Mouse (Mus musculus): ENCODE data around the gene Xpr1.

Gene Xpr1

DNA sequence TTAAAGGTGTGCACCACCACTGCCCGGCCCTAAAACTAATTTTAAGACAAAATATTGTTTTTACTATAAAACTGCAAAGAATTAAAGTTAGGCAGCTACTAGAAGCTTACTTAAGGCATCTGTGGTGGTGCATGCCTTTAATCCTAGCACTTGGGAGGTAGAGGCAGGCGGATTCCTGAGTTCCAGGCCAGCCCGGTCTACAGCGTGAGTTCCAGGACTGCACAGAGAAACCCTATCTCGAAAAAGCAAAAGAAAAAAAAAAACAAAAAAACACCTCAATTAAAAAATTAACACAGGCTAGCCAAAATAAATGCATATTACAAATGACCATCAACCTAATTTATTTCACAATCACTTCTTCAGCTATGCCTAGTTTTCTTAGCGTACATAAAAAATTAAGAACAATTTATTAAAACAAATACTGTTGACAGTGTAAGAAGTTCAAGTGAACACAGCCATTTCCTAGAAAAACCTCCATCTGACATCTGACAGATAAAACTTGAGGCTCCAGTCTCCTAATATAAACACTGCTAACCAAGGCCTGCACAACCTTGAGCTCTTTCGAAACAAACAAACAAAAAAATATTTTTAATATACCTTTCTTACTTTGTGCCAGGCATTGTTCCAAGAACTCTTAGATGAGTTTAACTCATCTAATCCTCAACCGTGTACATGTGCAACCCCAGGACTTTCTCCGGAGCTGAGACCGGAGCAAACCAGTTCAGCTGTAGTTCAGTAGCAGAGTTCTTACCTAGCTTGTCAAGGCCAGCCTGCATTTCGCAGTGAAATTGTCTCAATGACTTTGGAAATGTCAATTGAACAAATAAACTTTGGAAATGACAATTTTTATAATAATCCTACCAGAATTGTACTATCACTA is 9.3 kb downstream of the Xpr1 start:
- DNase-seq (ENCODE audit: low read depth, low spot score), result peak; percentile 44

DNA sequence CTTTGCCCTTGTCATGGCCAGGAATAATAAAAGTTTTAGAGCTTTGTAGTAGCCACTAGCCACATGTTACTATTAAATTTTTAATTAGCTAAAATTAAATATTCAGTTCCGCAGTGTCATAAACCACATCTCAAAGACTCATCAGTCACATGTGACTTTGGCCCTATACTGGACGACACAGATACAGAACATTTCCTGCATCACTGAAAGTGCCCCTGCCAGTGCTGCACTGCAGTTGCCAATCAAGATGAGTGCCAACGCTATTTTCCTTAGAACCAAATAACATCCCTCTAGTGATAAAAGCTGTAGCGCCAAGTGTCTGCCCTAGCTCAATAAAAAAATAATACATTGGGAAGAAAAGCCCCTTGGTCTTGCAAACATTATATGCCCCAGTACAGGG is 17.2 kb downstream of the Xpr1 start:
- DNase-seq (ENCODE audit: low read depth, low spot score), result no peak

DNA sequence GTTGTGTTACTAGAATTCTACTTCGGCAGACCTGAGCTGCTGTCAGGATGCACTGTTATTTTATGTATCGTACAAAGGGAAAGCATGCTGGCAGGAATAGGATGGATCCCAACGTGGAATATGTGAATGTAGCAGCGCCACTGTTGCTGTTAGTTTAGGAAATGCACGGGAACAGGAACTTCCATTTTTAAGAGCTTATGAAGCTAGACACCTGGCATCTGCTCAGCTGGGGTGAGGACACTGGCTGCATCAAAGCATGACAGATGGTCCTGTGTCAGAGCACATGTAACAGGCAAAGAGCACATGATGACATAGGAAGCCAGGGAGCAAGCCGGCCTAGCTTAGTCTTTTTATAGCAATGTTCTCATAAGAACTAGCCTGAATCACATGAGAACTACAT is 22.4 kb downstream of the Xpr1 start:
- no peak for DNase-seq (ENCODE audit: low read depth, low spot score)

DNA sequence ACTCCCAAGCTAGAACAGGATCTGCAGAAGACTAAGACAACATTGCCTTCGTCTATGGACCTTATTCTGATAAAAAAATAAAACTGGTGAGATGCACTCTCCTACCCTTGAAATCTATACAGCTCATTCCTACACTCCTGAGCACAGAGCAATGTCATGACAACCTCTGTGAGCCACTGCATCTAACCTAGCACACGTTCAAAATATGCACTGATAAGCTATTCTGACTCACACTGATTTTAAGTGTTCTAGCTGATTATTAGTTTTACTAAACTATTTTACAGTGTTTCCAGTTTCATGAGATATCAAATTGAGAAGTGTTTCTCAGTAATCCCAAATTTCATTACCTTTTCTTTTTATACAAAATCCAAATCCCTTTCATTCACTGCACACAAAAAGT is 23.2 kb downstream of the Xpr1 start:
- no peak for DNase-seq (ENCODE audit: low read depth, low spot score)

DNA sequence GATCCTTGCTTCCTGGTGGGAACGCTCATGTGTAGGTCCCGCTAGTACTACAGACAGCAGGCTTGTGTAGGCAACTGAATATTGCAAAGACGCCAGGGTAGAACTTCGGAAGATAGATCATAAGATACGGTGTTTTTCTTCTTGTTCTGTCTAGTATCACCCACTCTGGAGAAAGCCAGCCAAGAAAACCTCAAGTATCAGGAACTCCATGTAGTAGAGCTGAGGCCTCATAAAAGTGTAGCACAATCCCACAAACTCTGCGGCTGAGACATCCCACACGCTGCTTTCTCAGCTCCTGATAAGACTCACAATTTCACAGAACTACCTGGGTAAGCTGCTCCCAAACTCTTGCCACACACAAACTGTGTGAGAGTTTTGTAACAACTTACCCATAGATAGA is 24.4 kb downstream of the Xpr1 start:
- no peak for DNase-seq (ENCODE audit: low read depth, low spot score)

DNA sequence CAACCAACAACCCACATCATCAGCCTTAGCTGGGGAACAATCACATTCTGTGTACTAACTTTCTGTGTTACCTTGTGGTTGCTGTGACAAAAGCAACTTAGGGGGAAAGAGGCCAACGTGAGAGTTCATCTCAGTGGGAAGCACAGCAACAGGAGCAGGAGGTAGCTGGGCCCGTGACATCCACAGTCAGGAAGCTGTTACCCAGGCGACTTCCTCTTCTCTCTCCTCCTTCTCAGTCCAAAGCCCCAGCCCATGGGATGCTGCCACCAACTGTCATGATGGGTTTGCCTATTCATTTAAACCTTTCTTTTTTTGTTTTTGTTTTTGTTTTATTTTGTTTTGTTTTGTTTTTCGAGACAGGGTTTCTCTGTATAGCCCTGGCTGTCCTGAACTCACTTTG is 25.7 kb downstream of the Xpr1 start:
- no peak for DNase-seq (ENCODE audit: low read depth, low spot score)

DNA sequence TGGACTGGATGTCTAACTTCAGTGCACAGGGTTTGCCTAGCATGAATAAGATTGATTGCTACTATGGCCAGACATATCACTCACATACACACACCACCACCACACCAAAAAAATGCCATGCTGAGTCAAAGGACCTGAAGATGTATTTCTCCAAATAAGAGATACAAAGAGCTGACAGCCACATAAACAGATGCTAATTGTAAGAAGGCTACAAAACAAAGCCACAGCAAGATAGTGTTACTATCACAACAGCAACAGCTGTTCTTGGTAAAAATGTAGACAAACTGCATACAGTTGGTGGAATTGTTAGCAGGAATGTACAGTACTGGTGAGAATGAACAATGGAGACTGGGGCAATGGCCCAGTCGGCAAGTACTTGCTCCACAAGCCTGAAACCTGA is 28.8 kb downstream of the Xpr1 start:
- DNase-seq (ENCODE audit: low read depth, low spot score), result peak; percentile 57

DNA sequence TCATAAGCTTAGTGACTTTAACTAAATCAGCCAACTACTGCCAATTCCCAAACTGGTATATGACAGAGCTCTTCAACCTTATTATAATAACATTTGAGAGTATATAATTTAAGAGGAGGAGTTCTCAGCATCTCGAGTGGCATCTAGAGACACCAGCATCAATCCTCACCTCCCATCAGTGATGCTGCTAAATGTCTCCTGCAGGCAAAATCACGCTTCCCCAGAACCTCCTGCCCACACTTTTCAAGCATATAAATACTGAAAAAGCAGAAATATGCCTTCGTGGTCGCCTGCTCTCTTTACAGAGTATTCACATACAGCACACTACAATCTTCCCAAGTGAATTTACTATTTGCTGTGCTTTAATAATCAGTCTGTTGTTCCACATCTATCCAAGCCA is 30.7 kb downstream of the Xpr1 start:
- DNase-seq (ENCODE audit: low read depth, low spot score), result no peak

DNA sequence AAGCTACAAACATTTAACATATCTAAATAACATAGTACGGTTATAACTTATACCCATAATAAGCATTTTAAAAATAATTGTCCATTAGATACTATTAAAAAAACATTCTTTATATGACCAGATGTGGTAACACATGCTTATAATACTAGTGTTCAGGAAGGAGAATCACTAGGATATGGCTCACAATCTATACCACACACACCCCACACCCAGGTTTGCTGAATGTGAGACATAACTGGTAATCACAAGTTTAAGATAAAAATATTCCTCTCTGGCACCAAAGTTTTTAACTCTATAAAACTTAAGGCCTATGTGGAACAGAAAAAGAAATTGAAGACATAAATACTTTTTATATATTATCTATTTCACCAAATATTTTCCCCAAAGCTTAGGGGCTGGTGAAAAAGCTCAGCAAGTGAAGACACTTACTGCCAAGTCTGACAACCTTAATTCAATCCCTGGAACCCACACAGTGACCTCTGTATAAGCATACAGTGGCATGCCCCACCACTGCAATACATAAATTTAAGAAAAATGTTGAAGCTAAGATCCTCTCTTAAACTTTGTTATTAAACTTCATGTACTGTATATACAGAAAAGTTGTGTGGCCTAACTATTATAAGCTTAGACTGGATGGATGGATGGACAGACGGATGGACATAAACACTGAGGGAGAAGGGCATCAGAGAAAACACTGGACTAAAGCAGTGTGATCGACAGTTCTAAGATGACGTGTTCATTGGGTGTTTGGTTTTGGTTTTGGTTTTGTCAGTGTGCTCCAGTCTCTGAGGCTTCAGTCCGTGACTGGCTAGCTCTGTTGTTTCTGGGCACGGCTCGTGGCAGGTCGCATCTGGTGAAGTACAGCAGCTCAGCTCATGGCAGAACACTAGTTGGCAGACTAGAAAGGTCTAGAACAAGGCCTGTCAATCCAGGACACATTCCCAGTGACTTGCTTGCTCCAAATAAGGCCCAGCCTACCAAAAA is 33.6 kb downstream of the Xpr1 start:
- DNase-seq (ENCODE audit: low read depth, low spot score), result no peak

DNA sequence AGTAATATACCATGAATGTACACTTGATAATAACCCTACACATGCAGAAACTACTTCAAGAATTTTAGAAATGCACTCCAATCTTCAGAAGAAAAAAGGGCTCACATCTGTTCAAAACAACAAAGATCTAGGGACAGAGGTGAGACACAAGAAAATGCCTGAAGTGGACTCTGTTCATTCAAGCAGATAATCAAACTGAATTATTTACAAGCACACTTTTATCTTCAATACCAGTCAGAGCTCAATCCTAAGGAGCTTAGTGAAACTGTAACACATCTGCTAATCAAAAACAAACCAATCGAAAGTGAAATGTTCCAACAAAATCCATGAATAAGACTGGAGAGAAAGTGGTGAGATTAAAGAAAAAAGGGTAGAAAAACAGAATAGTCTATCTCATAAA is 35.3 kb downstream of the Xpr1 start:
- DNase-seq (ENCODE audit: low read depth, low spot score), result no peak

DNA sequence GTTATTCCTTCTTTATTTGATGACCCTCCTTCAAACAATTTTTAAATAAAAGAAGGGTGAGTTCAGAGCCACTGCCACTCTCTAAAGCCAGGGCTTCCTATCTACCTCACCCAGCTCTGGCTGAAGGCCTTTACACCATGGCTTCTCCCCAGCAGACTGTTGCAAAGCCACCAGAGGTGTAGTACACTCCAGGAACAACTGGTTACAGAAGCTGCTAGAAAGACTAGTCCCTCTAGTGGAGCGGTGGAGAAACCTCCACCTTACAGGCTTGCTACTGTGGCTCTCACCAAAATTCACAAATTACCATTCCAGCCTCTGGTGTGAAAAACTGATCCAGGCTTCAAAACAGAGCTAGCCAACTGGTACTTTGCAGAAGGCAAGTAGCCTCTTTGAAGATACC is 37.9 kb downstream of the Xpr1 start:
- peak; percentile 12 for DNase-seq (ENCODE audit: low read depth, low spot score)

DNA sequence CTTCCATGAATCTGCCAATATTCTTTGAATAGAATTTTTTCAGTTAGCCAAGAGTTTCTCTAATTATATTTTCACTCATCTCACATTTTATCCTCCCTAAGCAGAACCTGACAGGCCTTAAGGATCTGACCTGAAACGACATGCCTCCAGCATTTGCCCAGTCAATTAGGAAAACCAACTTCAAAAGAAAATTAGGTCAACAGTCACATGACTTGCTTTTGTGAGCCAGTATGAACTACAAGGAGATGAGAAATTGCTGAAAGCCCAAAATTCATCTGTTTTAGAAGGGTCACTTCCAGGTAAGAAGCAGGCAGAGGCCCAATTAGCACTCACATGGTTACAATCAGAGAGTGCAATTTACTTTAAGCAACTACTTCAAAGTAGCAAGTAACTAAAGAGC is 44.4 kb downstream of the Xpr1 start:
- DNase-seq (ENCODE audit: low read depth, low spot score), result no peak

DNA sequence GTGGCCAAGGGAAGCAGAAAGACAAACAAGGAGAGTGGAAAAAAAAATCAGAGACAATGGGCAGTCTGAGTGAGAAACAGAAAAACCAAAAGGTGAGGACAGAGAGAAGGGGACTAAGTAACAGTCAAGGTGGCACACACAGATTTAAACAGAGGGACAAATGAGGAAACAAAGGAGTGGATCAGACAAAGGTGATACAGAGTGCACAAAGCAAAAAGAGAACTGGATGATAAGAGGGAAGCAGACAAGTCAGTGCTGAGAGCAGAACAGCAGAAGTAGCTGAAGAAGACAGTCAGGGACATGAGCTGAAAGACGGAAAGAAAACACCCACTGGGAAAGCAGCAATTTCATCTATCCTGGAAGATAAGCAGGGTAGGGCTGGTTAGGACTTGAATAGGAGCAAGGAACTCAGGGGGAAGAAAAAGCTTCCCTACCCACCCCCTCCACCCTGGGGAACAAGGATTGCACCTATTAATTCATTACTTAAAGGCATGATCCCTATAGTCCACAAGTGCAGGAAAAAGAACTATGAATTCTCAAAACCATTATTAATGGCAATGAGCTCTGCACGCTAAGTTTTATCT is 47.0 kb downstream of the Xpr1 start:
- DNase-seq (ENCODE audit: low read depth, low spot score), result no peak

DNA sequence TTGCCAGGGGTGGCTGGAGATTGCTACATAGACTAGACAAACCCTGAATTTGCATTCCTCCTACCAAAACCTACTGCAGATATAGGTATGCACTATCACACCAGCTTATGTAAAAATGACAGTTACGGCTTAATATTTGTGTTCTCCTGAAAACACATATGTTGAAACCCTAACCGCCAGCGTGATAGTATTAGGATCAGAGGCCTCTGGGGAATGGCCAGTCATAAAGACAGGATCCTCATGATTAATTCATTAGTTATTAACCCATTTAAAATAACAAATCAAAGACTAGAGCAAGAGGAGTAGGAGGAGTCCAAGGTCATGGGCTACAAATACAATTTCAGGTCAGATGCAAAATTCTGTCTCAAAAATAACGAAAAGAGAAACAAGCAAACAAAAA is 50.8 kb downstream of the Xpr1 start:
- DNase-seq (ENCODE audit: low read depth, low spot score), result no peak

DNA sequence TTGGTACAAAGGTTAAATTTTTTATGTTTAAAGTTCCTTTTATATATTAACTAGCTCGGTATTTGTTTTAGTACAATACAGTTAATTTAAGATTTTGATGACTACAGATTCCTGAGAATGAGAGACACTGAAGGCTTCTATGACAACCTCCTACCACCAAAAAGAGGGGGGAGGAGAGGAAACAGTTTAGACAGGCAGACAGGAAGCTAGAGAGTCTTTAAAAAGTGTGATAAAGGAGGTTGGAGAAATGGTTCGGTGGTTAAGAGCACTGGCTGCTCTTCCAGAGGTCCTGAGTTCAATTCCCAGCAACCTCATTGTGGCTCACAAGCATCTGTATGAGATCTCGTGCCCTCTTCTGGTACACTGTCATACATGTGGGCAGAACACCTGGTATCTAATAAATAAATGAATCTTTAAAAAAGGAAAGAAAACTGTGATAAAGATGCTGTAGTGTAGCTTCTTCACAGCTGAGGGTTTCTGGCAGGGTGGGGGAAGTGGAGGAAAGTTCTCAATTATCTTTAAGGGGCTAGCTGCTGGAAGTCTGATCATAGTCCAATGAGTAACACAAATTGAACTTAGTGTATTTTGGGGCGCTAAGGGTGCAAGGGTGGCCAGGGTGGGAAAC is 55.6 kb downstream of the Xpr1 start:
- no peak for DNase-seq (ENCODE audit: low read depth, low spot score)

DNA sequence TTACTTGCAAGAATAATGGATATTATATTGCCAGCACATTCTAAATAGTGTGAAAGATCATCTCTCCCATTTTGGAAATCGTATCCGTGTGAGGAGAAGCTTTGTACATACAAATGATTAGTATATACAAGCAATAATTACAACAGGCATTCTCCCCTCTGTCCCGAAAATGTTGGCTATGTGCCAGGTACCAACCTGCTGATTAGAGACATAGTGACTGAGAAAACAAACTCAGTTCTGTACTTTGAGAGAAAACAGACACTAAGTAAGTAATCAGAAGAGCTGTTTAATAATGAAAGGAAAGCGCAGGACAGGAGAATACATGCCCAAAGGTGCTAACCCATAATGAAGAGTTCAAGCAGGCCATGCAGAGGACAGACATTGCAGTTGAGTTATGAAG is 64.1 kb downstream of the Xpr1 start:
- no peak for DNase-seq (ENCODE audit: low read depth, low spot score)

DNA sequence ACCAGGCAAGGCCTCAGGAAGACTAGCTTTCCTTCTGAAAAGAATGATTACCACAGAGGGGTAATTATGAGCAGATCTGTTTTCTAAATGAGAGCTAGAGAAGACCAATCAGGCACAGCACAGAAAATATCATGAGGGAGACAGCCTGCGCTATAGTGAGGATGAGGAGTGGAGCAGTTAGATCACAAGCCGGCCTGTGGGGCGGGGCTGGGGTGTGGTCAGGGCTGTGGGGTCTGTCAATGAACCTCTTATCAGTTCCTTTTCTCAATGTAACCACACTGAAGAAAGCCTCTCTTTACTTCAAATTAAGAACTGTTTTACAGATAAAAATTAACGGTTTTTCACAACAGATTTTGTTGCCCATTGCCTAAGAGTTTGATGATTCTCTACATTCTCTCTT is 65.7 kb downstream of the Xpr1 start:
- no peak for DNase-seq (ENCODE audit: low read depth, low spot score)

DNA sequence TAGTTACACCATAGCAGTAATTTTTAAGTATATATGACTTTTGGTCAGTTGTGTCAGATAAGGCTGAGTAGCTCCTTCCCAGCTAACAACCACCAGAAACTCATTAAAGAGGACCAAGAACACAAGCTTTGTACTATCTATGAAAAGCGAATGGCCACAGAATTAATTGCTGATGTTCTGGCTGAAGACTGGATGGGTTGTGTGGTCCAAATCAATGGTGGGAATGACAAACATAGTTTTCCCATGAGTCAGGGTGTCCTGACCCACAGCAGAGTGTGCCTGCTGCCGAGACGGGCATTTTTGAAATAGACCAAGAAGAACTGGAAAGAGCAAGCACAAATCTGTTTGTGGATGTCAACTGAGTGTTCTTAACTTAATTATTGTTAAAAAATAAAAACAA is 68.7 kb downstream of the Xpr1 start:
- DNase-seq (ENCODE audit: low read depth, low spot score), result no peak

DNA sequence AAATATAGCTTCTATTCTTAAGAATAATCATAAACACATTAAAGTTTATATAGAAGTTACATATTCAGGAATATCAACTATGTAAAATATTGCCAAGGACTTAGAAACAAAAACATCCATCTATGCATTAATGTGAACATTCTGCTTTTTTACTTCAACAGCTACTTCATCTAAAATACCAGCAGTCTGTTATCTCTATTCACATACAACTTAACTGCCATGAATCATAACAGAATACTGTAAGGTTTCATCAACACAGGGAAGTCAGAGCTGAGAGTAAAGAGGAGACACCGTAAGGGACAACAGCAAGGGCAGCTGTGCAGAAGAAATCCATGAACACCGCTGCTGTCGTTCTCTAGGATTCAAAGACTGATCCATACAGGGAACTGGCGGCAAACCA is 69.9 kb downstream of the Xpr1 start:
- DNase-seq (ENCODE audit: low read depth, low spot score), result no peak

DNA sequence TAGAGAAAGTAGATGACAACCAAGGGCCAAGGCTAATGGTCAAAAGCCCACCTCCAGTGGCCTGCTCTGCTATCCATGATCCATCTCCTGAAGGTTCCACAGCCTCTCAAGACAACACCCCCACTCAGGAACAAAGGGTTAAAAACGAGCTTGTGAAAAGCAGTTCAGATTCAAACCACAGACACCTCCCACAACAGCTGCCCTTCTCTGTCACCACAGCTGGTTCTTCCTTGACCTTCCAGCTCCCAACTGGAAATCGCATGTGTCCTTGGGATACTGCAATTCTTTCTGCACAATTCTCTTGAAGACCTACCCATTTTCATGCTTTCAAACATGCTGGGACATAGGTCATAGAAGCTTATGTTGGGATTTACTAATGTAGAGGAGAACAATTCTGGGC is 73.2 kb downstream of the Xpr1 start:
- DNase-seq (ENCODE audit: low read depth, low spot score), result no peak

DNA sequence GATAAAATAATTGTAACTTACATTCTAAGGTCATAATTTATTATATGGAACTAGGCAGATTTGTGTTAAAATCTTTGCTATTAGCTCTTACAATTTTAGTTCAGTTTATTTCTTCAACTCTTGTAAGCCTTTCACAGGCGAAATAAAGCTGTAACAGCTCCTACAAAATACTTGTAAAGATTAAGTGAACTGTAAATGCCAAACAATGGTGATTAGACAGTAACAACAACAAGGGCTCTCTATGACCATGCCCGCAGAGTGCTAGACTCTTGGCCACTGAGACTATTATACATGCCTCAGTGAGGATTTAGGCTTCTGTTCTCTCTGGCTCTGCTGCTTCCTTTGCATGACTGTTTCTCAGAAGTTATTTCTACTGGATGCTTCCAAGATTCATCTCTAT is 77.6 kb downstream of the Xpr1 start:
- no peak for DNase-seq (ENCODE audit: low read depth, low spot score)

DNA sequence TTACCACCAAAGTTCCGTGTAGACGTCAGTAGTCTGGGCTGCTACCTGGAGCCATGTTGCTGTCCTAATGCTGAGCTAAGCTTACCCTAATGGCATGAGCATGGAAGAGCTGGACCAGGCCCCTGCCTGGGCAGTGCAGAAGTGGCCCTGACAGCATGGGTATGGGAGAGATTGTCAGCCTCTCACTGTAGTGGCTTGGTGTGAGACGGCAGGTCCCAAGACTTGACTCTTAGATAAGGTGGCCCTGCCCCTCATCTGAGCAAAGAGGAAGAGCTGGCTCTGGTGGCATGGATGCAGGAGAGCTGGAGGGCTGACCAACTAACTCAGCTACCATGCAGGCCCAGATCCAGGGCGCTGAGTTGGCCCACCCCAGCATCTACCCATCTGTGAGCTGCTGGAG is 79.9 kb downstream of the Xpr1 start:
- DNase-seq (ENCODE audit: low read depth, low spot score), result no peak

Measured in R1 (cell line).